Mouse (Mus musculus) embryonic facial prominence, embryonic 12.5 days (tissue): Measurements from ENCODE around the gene Tbc1d24. TPM values are rescaled to one million over a fixed set of nuclear protein-coding genes. Genes with fewer than 3 reads are reported as not detected.
A peak's percentile ranks its signal among the peaks of the same experiment; 100 is the strongest.

Experiments
- ATAC-seq: fragments of 200-750 bp; cut with Nextera tagmentation; 2 replicates; pipeline ENCODE4 v1.8.0; 2017; ENCODE audit not compliant: insufficient number of reproducible peaks, insufficient read depth, low FRiP score, low TSS enrichment
- H3K27ac ChIP-seq: fragments of 300-500 bp; sonication (generic); 2 replicates; pipeline ENCODE4 v1.5.1; 2016; ENCODE audit warnings: mild to moderate bottlenecking
- H3K27me3 ChIP-seq: fragments of 300-500 bp; sonication (generic); 2 replicates; pipeline ENCODE4 v1.6.1; 2016; ENCODE audit warnings: mild to moderate bottlenecking, moderate library complexity
- H3K36me3 ChIP-seq: fragments of 300-500 bp; sonication (generic); 2 replicates; pipeline ENCODE4 v1.6.1; 2016; ENCODE audit warnings: mild to moderate bottlenecking
- H3K4me1 ChIP-seq: fragments of 300-500 bp; sonication (generic); 2 replicates; pipeline ENCODE4 v1.6.1; 2016
- H3K4me2 ChIP-seq: fragments of 300-500 bp; sonication (generic); replicated peaks from 2 replicates; pipeline ENCODE4 v1.6.1; 2016; ENCODE audit warnings: mild to moderate bottlenecking, moderate library complexity
- H3K4me3 ChIP-seq: fragments of 300-500 bp; sonication (generic); 2 replicates; pipeline ENCODE4 v1.5.1; 2016; ENCODE audit warnings: mild to moderate bottlenecking
- H3K9ac ChIP-seq: fragments of 300-500 bp; sonication (generic); 2 replicates; pipeline ENCODE4 v1.6.1; 2016; ENCODE audit warnings: mild to moderate bottlenecking, moderate library complexity
- H3K9me3 ChIP-seq: fragments of 300-500 bp; sonication (generic); 2 replicates; pipeline ENCODE4 v1.6.1; 2016; ENCODE audit warnings: mild to moderate bottlenecking, moderate library complexity
- WGBS: fragments of 180-500 bp; shearing (Covaris S2); methylation state at CpG from one replicate; pipeline ENCODE4 v1.1.7; 2016; 5-methylcytosine and 5-hydroxymethylcytosine counted together
- polyA plus RNA-seq: library from polyadenylated mRNA; unstranded; fragments of >200 nt; fragmentation: Nextera tagmentation; extraction: Ambion mirVana; gene quantifications from 2 replicates; pipeline ENCODE4 v1.2.1, GENCODE M21; 2016

Tbc1d24 gene
- polyA plus RNA-seq, 1 experiment from 2014 or later: 8.9 TPM

DNA sequence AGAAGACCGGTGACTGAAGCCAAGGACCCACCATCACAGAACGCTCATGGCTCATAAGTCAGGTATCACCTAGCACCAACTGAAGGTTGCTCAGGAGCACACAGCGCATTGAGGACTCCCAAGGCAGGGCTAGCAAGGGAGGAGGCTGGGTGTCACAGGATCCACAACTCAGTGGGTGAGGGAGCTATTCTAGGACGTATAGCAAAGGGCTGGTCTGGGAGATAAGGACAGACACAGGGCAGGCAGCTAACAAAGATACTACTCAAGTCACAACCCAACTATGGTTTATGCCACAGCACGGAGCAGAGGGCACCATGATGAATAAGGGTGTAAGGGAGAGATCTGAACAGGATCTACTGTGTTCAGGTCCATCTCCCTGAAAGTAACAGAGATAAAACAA lies 20.5 kb upstream of the Tbc1d24 start:
- no peaks in the 10 kb centered on the region for H3K9me3 ChIP-seq
- H3K4me1 ChIP-seq: no peaks in the 10 kb centered on the region
- H3K36me3 ChIP-seq: peaks cover 77% of the 10 kb centered on the region
- H3K4me3 ChIP-seq: no peak overlapping the region
- H3K27ac ChIP-seq: no peak overlapping the region
- no peak for ATAC-seq
- no peaks in the 10 kb centered on the region for H3K27me3 ChIP-seq
- no peak overlapping the region for H3K9ac ChIP-seq
- no peak overlapping the region for H3K4me2 ChIP-seq
- 92% methylated on average over 5 of the region's 5 CpGs for WGBS

DNA sequence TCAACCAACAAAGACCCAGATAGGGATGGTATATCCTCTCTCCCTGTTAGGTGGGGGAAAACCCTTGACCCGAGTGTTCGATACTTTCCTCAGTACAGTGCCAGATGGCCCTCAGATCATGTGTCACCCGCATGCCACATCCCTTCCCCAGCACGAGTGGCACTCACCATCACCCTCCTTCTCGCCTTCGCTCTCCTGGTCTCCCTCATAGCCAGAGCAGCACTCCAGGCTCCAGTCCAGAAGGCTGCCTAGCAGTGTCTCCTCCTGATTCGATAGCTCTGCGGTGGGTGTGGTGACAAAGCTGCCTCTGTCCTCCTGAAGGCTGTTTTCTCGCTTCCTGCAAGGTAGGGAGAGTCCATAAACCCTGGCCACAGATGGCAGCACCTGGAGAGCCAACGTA lies 19.4 kb upstream of the Tbc1d24 start:
- H3K9ac ChIP-seq: no peak overlapping the region
- 84% methylated on average over 10 of the region's 10 CpGs for WGBS

DNA sequence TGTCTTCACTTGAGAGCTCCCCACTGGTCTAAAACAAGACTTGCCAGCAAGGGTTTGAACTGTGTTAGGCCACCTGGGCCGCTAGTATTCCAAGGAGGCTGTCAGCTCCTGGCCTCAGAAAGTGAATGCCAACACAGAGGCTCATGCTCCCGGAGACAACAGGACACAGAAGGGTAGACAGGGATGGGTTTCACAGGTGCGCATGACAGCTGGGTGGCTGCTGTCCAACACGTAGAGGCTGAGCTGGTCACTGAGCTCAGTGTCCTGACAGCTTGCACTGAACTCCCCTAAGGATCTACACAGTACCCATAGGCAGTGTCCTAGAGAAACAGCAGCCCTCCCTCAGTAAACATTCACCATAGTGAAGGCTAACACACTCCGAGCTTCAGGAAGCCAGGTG lies 18.2 kb upstream of the Tbc1d24 start:
- Histone ChIP-seq H3K27ac (no peak overlapping the region), H3K9ac (no peak overlapping the region), H3K27me3 (no peaks in the 10 kb centered on the region), H3K4me1 (peaks cover 11% of the 10 kb centered on the region), H3K36me3 (peaks cover 58% of the 10 kb centered on the region), H3K4me3 (no peak overlapping the region), H3K4me2 (no peak overlapping the region), H3K9me3 (no peaks in the 10 kb centered on the region)
- no peak for ATAC-seq
- WGBS: 88% methylated on average over 5 of the region's 5 CpGs

More for the DNA sequence above, 19.4 kb upstream of the Tbc1d24 start:
- Histone ChIP-seq H3K4me1 (peaks cover 4% of the 10 kb centered on the region), H3K36me3 (peaks cover 66% of the 10 kb centered on the region), H3K4me3 (no peak overlapping the region), H3K4me2 (no peak overlapping the region), H3K27me3 (no peaks in the 10 kb centered on the region), H3K9me3 (no peaks in the 10 kb centered on the region), H3K27ac (no peak overlapping the region)
- ATAC-seq: no peak

DNA sequence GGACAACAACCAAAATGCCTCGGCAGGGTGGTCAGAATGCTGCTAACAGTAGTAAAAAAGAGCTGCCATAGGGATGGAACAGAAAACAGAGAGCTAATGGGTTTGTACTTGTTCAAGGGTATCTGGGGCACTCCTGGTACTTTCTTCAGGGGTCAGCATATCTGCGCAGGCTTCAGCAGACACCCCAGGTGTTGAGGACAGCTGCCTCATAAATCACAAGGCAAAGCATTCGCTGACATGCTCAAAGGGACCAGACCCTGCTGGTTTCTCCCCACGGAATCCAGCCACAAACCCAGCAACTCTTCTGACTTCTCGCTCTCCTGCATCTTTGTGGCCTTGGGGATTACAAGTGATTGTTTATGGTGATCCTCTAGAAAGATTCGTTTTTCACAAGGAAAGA lies 17.3 kb upstream of the Tbc1d24 start:
- Histone ChIP-seq H3K36me3 (peaks cover 53% of the 10 kb centered on the region), H3K4me2 (no peak overlapping the region), H3K27me3 (no peaks in the 10 kb centered on the region), H3K27ac (no peak overlapping the region), H3K4me1 (peaks cover 11% of the 10 kb centered on the region), H3K9ac (no peak overlapping the region), H3K4me3 (no peak overlapping the region), H3K9me3 (no peaks in the 10 kb centered on the region)
- ATAC-seq: no peak
- WGBS: 85% methylated on average over 6 of the region's 6 CpGs

DNA sequence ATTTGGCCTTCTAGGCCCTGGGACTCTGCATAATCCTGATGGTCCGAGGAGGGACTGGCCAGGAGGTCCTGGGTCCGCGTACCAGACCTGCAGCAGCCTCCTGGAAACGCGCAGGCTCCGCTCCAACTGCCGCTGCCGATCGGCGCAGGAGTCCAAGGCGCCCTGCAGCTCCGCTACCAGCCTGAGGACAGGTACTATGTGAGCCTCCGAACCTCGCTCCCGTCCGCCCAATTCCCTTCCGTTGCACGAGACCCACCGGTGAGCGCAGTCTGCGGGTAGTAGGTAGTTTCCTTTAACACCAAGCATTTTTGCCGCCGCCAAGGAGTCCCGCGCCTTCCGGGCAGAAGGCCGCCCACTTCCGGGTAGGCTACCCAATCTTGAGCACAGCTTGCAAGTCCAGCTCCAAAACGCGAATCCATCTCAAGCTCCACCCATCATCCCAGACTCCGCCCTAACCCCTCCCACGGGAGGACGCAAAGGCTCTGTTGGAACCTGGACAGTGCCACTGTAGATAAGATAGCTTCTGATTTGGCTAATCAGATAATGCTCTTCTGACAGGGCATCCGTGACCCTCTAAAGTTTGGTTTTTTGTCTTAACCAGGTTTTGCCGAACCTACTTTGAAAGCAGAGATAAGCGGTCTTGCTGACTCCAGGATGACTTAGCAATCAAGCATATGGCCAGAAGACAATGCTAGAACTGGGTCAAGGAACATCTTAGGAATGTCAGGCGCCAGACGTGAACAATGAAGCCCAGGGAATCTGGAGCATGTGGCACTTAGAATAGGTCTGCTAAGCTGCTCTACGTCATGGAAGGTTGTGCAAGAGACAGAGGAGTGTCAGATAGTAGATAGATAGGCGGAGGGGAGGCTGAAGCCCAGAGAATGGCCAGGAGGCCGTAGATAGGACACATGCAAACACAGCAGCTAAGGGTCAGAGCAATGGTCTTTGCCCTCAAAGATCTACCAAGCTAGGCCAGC lies 15.4 kb upstream of the Tbc1d24 start, which contains the start of gene Tedc2:
Gene Tedc2, minus strand, starts transcription at position 417 of the 977 bp plus-strand sequence.
- Histone ChIP-seq H3K4me1 (peaks cover 11% of the 10 kb centered on the region), H3K27me3 (no peaks in the 10 kb centered on the region), H3K9me3 (no peaks in the 10 kb centered on the region), H3K4me2 (peak within 1 kb of the TSS; percentile 84), H3K27ac (peak within 1 kb of the TSS; percentile 59; the same call in 1 of the 2 replicates), H3K4me3 (peak within 1 kb of the TSS; percentile 71), H3K9ac (peak within 1 kb of the TSS; percentile 74), H3K36me3 (peaks cover 52% of the 10 kb centered on the region)
- peak; percentile 87 for ATAC-seq
- WGBS: 6% methylated on average over 41 of the region's 41 CpGs

DNA sequence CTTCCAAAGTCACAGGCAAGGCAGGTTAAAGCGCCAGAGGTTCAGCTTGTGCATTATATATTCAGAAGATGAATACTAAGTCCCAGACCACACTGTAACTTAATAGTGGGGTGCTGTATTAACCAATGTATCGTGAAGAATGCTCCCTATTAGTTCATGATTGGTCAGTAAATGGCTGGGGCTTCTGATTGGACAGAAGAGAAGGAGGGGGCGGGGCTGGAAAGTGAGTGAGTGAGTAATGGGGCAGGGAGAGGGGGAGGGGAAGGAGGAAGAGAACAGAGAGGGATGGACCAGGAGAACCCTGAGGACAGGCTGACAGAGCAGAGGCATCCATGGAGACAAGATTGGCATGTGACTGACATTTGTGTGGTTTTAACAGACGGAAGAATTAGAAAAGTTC lies 11.5 kb upstream of the Tbc1d24 start:
- Histone ChIP-seq H3K9ac (no peak overlapping the region), H3K4me1 (peaks cover 17% of the 10 kb centered on the region), H3K4me2 (no peak overlapping the region), H3K9me3 (no peaks in the 10 kb centered on the region), H3K27ac (no peak overlapping the region), H3K4me3 (no peak overlapping the region), H3K27me3 (no peaks in the 10 kb centered on the region), H3K36me3 (peaks cover 27% of the 10 kb centered on the region)
- 64% methylated on average over 4 of the region's 4 CpGs for WGBS
- no peak for ATAC-seq

DNA sequence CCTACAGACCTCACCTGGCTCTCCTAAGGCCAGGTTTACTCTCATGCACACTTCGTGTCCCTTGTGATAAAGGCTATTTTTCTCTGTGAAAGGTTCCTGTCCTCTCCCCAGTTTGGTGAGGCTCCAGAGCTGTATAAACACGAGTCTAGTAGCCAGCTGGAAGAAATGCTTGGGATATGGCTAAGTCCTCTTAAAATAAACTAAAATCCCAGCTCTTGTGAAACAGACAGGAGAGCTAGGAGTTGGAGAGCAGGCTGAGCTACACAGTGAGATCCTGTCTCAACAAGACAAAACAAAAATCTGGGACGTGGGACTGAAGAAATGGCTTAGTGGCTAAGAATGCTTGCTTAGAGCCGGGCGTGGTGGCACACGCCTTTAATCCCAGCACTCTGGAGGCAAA lies 7.8 kb upstream of the Tbc1d24 start:
- WGBS: 73% methylated on average over 6 of the region's 6 CpGs
- ATAC-seq: no peak

DNA sequence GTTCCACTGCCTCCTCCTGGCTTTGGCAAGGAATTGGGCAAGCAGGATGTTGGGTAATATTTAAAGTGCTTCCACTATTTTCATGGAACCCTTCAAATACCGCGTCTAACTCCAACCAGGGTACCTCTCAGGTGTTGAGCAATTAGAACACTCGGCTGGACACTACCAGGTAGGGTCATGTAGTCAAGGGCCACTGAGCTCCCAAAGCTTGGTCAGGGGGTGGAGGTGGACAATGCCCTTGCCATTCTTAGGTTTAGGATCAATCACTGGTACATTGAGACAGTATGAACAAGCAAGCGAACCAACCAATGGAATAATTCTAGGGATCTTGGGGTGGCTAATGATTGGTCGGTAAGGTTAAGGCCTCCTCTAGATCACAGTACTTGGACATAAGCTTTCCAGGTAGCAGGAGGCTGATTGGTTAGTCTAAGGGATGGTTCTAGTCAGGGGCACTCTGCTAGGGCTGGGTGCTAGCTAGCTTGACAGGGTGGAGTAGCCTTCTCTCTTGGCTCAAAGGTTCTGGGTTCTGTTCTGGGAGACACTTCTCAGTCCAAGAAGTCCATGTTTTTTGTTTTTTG lies 7.2 kb upstream of the Tbc1d24 start:
- Histone ChIP-seq H3K4me3 (peak overlapping the region; percentile 50), H3K4me1 (peaks cover 47% of the 10 kb centered on the region), H3K36me3 (peaks cover 23% of the 10 kb centered on the region), H3K27me3 (no peaks in the 10 kb centered on the region), H3K4me2 (peak overlapping the region; percentile 96), H3K9ac (no peak overlapping the region), H3K27ac (peak overlapping the region; percentile 96; the same call in 1 of the 2 replicates), H3K9me3 (no peaks in the 10 kb centered on the region)
- 17% methylated on average over 5 of the region's 5 CpGs for WGBS
- no peak for ATAC-seq

More for the DNA sequence above, 7.8 kb upstream of the Tbc1d24 start:
- H3K4me2 ChIP-seq: no peak overlapping the region
- no peaks in the 10 kb centered on the region for H3K9me3 ChIP-seq
- H3K4me1 ChIP-seq: peaks cover 41% of the 10 kb centered on the region
- H3K9ac ChIP-seq: no peak overlapping the region
- no peak overlapping the region for H3K4me3 ChIP-seq
- H3K27me3 ChIP-seq: no peaks in the 10 kb centered on the region
- peaks cover 25% of the 10 kb centered on the region for H3K36me3 ChIP-seq
- H3K27ac ChIP-seq: peak overlapping the region; percentile 13; the same call in 1 of the 2 replicates

DNA sequence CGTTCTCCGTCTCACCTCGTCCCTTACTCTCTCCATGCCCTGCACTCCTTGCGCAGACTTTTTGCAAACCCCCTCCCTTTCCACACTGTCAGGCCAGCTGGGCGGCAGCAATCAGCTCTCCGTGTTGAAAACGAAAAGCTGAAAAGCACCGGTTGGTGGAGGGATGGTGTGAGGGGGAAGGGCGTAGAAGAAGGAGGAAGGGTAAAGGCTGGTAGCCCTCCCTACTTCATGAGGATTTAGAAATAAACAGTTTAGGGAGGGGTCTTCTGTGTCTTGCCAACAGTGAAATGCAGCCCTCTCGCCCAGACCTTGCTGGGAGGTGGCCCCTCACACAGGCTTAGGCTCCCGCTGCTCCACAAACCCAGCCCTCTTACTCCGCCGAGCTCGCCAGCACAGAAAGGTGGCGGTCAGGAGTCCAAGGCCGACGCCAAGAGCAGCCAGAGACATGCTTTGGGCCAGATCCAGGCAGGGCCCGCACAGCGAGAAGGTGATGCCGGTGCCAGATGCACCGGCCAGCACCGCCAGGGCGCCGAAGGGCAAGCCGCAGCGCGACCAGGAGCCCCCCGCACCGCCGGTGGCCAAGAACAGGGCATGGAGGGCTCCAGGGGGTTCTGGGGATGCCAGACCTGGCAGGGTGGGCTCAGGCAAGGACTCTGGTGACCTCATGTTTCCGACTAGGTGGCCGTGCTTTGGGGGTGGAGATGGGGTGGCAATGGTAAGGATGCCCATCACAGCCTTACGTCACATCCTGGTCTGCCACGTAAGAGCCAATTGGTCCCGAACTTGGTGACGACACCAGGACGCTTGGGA lies 6.5 kb upstream of the Tbc1d24 start:
- H3K4me1 ChIP-seq: peaks cover 54% of the 10 kb centered on the region
- H3K4me3 ChIP-seq: peak overlapping the region; percentile 50
- WGBS: 2% methylated on average over 37 of the region's 37 CpGs
- H3K9ac ChIP-seq: peak overlapping the region; percentile 73
- no peaks in the 10 kb centered on the region for H3K27me3 ChIP-seq
- H3K27ac ChIP-seq: peak overlapping the region; percentile 96
- H3K4me2 ChIP-seq: peak overlapping the region; percentile 96
- no peaks in the 10 kb centered on the region for H3K9me3 ChIP-seq
- H3K36me3 ChIP-seq: peaks cover 18% of the 10 kb centered on the region
- no peak for ATAC-seq

DNA sequence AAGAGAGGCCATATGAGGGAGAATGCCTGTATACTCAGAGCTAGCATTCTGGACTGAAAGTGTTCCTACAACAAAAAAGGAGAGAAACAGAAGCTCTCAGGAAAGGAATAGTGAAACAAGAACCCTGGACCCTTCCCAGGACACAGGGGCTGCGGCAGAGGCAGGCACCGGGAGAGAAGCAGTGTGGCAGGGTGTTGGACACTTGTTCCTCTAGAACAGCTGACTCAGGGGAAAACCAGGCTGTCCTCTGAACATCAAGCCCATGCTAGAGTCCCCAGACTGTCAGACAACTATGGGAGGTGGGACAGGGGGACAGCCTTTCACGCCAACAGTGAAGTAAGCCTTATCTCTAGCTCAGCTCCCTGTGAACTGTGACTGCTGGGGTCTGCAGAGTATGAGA lies 5.2 kb upstream of the Tbc1d24 start:
- Histone ChIP-seq H3K9ac (no peak overlapping the region), H3K4me2 (peak overlapping the region; percentile 96), H3K4me1 (peaks cover 67% of the 10 kb centered on the region), H3K9me3 (no peaks in the 10 kb centered on the region), H3K27ac (peak overlapping the region; percentile 96), H3K36me3 (peaks cover 7% of the 10 kb centered on the region), H3K27me3 (no peaks in the 10 kb centered on the region), H3K4me3 (0 out of 2 replicates have a peak overlapping the region, but pooled peaks have one; percentile 50)
- ATAC-seq: no peak
- 85% methylated on average over 3 of the region's 3 CpGs for WGBS

DNA sequence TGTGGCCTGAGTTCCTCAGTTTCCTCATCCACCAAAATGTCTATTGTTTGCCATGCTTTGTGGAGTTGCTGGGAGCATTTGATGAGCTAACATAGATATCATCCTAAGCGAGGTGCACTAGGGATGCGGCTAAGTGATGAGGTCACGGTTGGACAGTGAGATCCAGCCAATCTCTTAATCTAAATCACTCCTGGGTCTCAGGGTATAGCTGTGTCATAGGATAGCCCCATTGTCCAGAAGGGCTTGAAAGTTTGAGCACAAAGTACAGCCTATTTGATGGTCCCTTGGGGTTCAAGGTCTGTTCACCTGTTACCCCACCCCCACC lies 4.5 kb upstream of the Tbc1d24 start:
- Histone ChIP-seq H3K27ac (peak overlapping the region; percentile 96), H3K4me2 (peak overlapping the region; percentile 92), H3K9ac (no peak overlapping the region), H3K9me3 (no peaks in the 10 kb centered on the region), H3K4me3 (peak overlapping the region; percentile 63; the same call in 1 of the 2 replicates), H3K27me3 (no peaks in the 10 kb centered on the region), H3K4me1 (peaks cover 67% of the 10 kb centered on the region), H3K36me3 (no peaks in the 10 kb centered on the region)
- ATAC-seq: no peak
- WGBS: 67% methylated on average over 3 of the region's 3 CpGs
